Mouse (Mus musculus) Patski (cell line): Measurements from ENCODE around the gene Fut7. TPM values are rescaled to one million over a fixed set of nuclear protein-coding genes. Genes with fewer than 3 reads are reported as not detected.

Source experiments
- ATAC-seq: fragments of 100-300 bp; one replicate; pipeline ENCODE4 v1.8.0; 2021
- CTCF ChIA-PET: fragments of 350-600 bp; sonication (Branson Sonifier 250); formaldehyde crosslinking; loops from one replicate; lab custom pipeline; 2022; ENCODE audit warnings: inconsistent platforms; lab: Charles Lee
- POLR2A ChIA-PET: fragments of 350-600 bp; sonication (Branson Sonifier 250); formaldehyde crosslinking; loops from one replicate; lab custom pipeline; 2022; ENCODE audit warnings: antibody characterized with exemption, inconsistent platforms; lab: Charles Lee
- DNase-seq: peaks from one replicate; pipeline ENCODE4 v3.0.0-alpha.2; 2011; ENCODE audit warnings: low read depth, low spot score
- H3K27me3 ChIP-seq: fragments of 371-371 bp; one replicate; pipeline ENCODE4 v1.5.1; 2021
- CTCF ChIP-seq: fragments of 100-300 bp; IDR thresholded peaks from one replicate; pipeline ENCODE4 v1.5.1; 2021
- in situ Hi-C: fragments of 300-500 bp; cut with MboI; formaldehyde crosslinking; loops from 3 replicates; pipeline ENCODE4 v1.11.1; 2018; ENCODE audit warnings: low pct_unique_long_range_greater_than_20kb, mixed read lengths
- polyA plus RNA-seq: library from polyadenylated mRNA; unstranded; gene quantifications from one replicate; pipeline ENCODE4 v1.2.3, GENCODE M21; 2021

The Fut7 gene
- polyA plus RNA-seq, 1 experiment from 2014 or later: 0.09 TPM

- ChIA-PET CTCF (interaction anchor here (0.9 kb wide), 1 partner anchor 10 kb away, joined by 3 read pairs; no protein-coding TSS in a partner anchor), POLR2A (no interaction called here)
Observed at GRCm38 (mm10) chr2:25432326-25433098, 9.4 kb downstream of the Fut7 start.

GRCm38 (mm10) chr2:25433101-25433500, 10.0 kb downstream of the Fut7 start:
- DNase-seq: no peak
- in situ Hi-C loops: loop anchor here (5.0 kb wide), 2 partner anchors 49 to 119 kb away; no protein-coding TSS in a partner anchor
- ChIA-PET POLR2A (no interaction called here), CTCF (interaction anchor here (0.9 to 1.2 kb wide), 2 partner anchors 11 to 24 kb away, joined by 3 read pairs; no protein-coding TSS in a partner anchor)
- ATAC-seq: no peak
- no peak for TF ChIP-seq CTCF
- H3K27me3 ChIP-seq: no peaks in the 10 kb centered on the region

More at GRCm38 (mm10) chr2:25432326-25433098, 9.4 kb downstream of the Fut7 start:
- no peaks in the 10 kb centered on the region for H3K27me3 ChIP-seq
- no peak for TF ChIP-seq CTCF
- DNase-seq (no peak), ATAC-seq (no peak)
- in situ Hi-C loops: loop anchor here (5.0 kb wide), 2 partner anchors 50 to 120 kb away; no protein-coding TSS in a partner anchor

GRCm38 (mm10) chr2:25434292-25434691, 11.2 kb downstream of the Fut7 start:
- POLR2A ChIA-PET: no interaction called here
- no peak for TF ChIP-seq CTCF
- no peak for DNase-seq
- no peaks in the 10 kb centered on the region for H3K27me3 ChIP-seq
- ATAC-seq: no peak
- in situ Hi-C loops: loop anchor here (5.0 kb wide), 2 partner anchors 48 to 118 kb away; no protein-coding TSS in a partner anchor
- CTCF ChIA-PET: interaction anchor here (1.2 kb wide), 1 partner anchor 23 kb away, joined by 3 read pairs; no protein-coding TSS in a partner anchor

GRCm38 (mm10) chr2:25436286-25436820, 13.3 kb downstream of the Fut7 start:
- DNase-seq: no peak
- ChIA-PET CTCF (interaction anchor here (1.0 to 1.5 kb wide), 3 partner anchors 10 to 61 kb away, joined by 3 to 4 read pairs (median 3); no protein-coding TSS in a partner anchor), POLR2A (interaction anchor here (1.0 kb wide), 1 partner anchor 22 kb away, joined by 3 read pairs; no protein-coding TSS in a partner anchor)
- in situ Hi-C loops: no loop called here
- H3K27me3 ChIP-seq: no peaks in the 10 kb centered on the region
- no peak for ATAC-seq
- TF ChIP-seq CTCF: no peak

GRCm38 (mm10) chr2:25441067-25441466, 18.0 kb downstream of the Fut7 start:
- ATAC-seq: no peak
- in situ Hi-C loops: no loop called here
- CTCF ChIA-PET: no interaction called here
- POLR2A ChIA-PET: no interaction called here
- H3K27me3 ChIP-seq: no peaks in the 10 kb centered on the region
- DNase-seq: no peak
- TF ChIP-seq CTCF: no peak

GRCm38 (mm10) chr2:25442682-25443081, 19.6 kb downstream of the Fut7 start:
- no peak for TF ChIP-seq CTCF
- no peak for ATAC-seq
- ChIA-PET POLR2A (no interaction called here), CTCF (interaction anchor here (1.1 kb wide), 1 partner anchor 20 kb away, joined by 3 read pairs; no protein-coding TSS in a partner anchor)
- in situ Hi-C loops: no loop called here
- no peaks in the 10 kb centered on the region for H3K27me3 ChIP-seq
- DNase-seq: no peak

GRCm38 (mm10) chr2:25450853-25451647, 28.0 kb downstream of the Fut7 start:
- DNase-seq: no peak
- ATAC-seq: no peak
- in situ Hi-C loops: no loop called here
- H3K27me3 ChIP-seq: no peaks in the 10 kb centered on the region
- CTCF ChIA-PET: interaction anchor here (0.7 to 2.2 kb wide), 2 partner anchors 22 to 24 kb away, joined by 3 to 4 read pairs; partner anchors contain the start of gene Abca2
- TF ChIP-seq CTCF: no peak
- POLR2A ChIA-PET: no interaction called here

GRCm38 (mm10) chr2:25452951-25453350, 29.9 kb downstream of the Fut7 start:
- in situ Hi-C loops: no loop called here
- POLR2A ChIA-PET: no interaction called here

GRCm38 (mm10) chr2:25456205-25456953, 33.3 kb downstream of the Fut7 start, which contains the start of gene Clic3:
Gene Clic3, plus strand, starts transcription at chr2:25456838.
- ChIA-PET CTCF (interaction anchor here (0.6 to 1.9 kb wide), 4 partner anchors 21 to 435 kb away, joined by 3 to 6 read pairs (median 4); partner anchors contain the start of gene Fut7), POLR2A (no interaction called here)
- TF ChIP-seq CTCF: no peak
- in situ Hi-C loops: no loop called here
- no peaks in the 10 kb centered on the region for H3K27me3 ChIP-seq
- no peak for DNase-seq
- no peak for ATAC-seq

More at GRCm38 (mm10) chr2:25452951-25453350, 29.9 kb downstream of the Fut7 start:
- no peak for DNase-seq
- no peak for ATAC-seq
- no peaks in the 10 kb centered on the region for H3K27me3 ChIP-seq
- no peak for TF ChIP-seq CTCF
- CTCF ChIA-PET: interaction anchor here (1.4 to 2.2 kb wide), 2 partner anchors 24 to 98 kb away, joined by 3 to 4 read pairs; partner anchors contain the start of gene Abca2
